Mouse (Mus musculus) liver, postnatal 0 days (tissue): ENCODE data around the gene Rala.

Source experiments
- CTCF ChIP-seq: sonication (generic); IDR thresholded peaks from 2 replicates; pipeline ENCODE4 v1.5.1; 2016; ENCODE audit warnings: antibody characterized with exemption, low read depth
- EP300 ChIP-seq: IDR thresholded peaks from 2 replicates; pipeline ENCODE4 v1.6.1; 2016; ENCODE audit warnings: antibody characterized with exemption, low read depth, mild to moderate bottlenecking

DNA sequence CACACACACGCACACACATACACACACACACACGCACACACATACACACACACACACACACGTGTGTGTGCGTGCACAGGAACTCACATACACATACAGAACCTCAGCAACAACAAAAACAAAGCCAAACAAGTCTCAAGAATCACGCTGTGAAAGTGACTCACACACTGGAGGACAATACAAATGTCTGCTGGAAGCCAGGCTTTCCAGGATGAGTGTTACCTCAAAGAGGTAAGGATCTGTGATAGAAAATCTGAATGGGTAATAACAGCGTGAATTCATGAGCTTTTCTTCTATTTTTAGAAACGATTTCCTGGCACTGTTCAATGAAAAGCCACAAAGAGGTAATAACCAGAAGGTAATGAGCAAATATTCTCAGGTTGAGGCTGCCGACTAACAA is 59.8 kb downstream of the Rala start:
- TF ChIP-seq EP300 (no peak), CTCF (no peak)
